Mouse (Mus musculus): ENCODE measurements around the gene A3galt2. TPM values are rescaled to one million over a fixed set of nuclear protein-coding genes. Genes with fewer than 3 reads are reported as not detected.

The A3galt2 gene
- total and polyA plus RNA-seq, 2 experiments from 2014 or later, result 0.10 to 1.1 TPM

DNA sequence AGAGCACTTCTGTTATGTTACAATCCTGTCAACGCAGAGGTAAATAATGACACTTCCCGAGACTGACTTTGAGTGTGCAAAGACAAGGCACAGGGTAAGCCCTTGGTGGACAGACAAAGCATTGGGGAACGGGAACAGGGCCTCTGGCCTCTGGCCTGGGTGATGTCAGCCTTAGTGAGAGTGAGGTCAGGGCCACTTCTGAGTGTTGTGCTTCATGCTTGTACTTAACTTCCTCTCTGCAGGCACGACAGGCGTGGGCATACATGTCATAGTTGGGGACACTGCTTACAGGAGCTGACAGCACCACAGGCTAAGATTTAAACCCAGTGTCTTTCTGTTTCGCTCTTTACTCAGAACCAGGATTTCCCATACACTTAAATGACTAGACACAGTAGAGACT lies 21.7 kb upstream of the A3galt2 start:
- DNase-seq (ENCODE audit: low spot score) (no peak), ATAC-seq (no peak)
- Histone ChIP-seq H3K4me1 (ENCODE audit: insufficient read depth, low read length) (peaks cover 76% of the 10 kb centered on the region), H3K36me3 (ENCODE audit: insufficient read depth, low read length) (no peaks in the 10 kb centered on the region), H3K4me3 (ENCODE audit: low read length) (no peak overlapping the region), H3K27ac (peak overlapping the region; percentile 81), H3K9ac (replicated peaks; ENCODE audit: low read length) (0 out of 2 replicates have a peak overlapping the region, but pooled peaks have one; percentile 17), H3K4me2 (ENCODE audit: low read depth, low read length) (peak overlapping the region; percentile 31), H3K9me3 (ENCODE audit: low read length) (no peaks in the 10 kb centered on the region), H3K27me3 (ENCODE audit: insufficient read depth, low read length) (no peaks in the 10 kb centered on the region)
- no peak for TF ChIP-seq CTCF (IDR thresholded peaks at IDR 0.05; ENCODE audit: low read depth)
- WGBS, result 18% methylated on average over 6 of the region's 6 CpGs

DNA sequence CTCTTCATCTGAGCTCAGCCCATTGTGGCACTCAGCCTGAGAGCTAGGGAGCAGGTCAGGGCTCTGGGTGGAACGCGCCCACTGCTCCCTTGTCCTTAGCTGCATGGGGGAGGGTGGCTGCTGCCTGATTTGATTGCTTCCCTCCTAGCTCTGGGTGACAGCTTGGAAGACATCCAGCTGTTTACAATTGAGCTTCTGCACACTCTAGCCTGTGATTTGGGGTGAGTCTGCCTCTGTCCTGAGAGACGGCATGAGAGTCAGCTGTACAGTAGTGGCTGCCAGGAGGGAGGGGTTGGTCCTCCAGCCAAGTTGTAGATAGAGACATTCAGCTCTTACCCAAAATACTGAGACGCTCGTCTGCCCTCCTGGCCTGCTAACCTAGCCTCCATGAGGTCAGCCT lies 20.9 kb upstream of the A3galt2 start:
- 11% methylated on average over 5 of the region's 5 CpGs for WGBS
- peak; percentile 87 for DNase-seq (ENCODE audit: low spot score)
- ATAC-seq, result peak; percentile 89
- Histone ChIP-seq H3K27ac (peak overlapping the region; percentile 81), H3K27me3 (ENCODE audit: insufficient read depth, low read length) (no peaks in the 10 kb centered on the region), H3K9ac (replicated peaks; ENCODE audit: low read length) (peak overlapping the region; percentile 17; the same call in 1 of the 2 replicates), H3K4me2 (ENCODE audit: low read depth, low read length) (peak overlapping the region; percentile 31; the same call in 1 of the 2 replicates), H3K36me3 (ENCODE audit: insufficient read depth, low read length) (no peaks in the 10 kb centered on the region), H3K9me3 (ENCODE audit: low read length) (no peaks in the 10 kb centered on the region), H3K4me3 (ENCODE audit: low read length) (no peak overlapping the region), H3K4me1 (ENCODE audit: insufficient read depth, low read length) (peaks cover 75% of the 10 kb centered on the region)
- no peak for TF ChIP-seq CTCF (IDR thresholded peaks at IDR 0.05; ENCODE audit: low read depth)

DNA sequence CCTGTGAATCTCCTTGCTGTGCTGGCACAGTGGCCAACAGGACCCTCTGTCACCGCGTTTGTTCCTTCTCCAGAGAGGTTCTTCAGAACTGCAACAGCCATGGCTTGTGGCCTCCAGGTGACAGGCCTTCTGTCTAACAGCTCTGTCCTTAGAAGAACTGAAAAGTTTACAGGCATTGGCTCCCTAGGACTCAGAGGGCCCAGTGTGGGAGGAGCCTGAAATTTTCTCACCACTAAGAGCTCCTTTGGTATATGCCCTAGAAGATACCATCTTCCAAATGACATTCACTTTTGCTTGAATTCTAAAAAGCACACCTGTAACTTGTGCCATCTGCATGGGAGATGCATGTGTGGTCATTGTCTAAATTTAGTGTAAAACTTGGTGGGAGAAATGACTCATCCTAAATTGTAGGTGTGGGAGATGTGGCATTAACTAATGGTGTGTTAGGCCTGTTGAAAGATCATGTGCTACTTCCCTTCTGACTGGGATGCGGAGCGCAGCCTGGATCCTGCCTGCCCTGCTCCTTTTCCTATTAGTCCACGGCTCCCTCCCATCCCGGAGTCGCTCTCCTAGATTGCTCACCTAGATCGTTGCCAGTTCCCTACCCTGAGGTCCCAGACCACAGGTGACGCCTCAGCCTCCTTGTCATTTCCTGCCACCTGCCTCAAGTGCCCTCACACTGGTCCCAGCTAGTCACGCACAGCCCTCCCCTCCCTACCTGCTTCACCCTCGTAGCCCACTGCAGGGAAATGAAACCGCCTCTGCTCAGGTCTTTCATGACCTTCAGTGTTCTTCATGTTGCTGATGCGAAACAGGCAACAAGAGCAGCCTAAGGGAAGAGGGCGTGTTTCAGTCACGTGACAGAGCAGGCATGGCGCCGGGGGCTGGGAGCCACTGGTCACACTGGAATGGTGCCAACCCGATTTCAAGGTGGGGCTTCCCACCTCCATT lies 20.2 kb upstream of the A3galt2 start:
- Histone ChIP-seq H3K4me1 (ENCODE audit: insufficient read depth, low read length) (peaks cover 68% of the 10 kb centered on the region), H3K36me3 (ENCODE audit: insufficient read depth, low read length) (no peaks in the 10 kb centered on the region), H3K27me3 (ENCODE audit: insufficient read depth, low read length) (no peaks in the 10 kb centered on the region), H3K4me2 (ENCODE audit: low read depth, low read length) (peak overlapping the region; percentile 31; the same call in 1 of the 2 replicates), H3K27ac (peak overlapping the region; percentile 81; the same call in 1 of the 2 replicates), H3K9ac (replicated peaks; ENCODE audit: low read length) (peak overlapping the region; percentile 17; the same call in 1 of the 2 replicates), H3K9me3 (ENCODE audit: low read length) (no peaks in the 10 kb centered on the region), H3K4me3 (ENCODE audit: low read length) (no peak overlapping the region)
- ATAC-seq (peak; percentile 42; the same call in 1 of the 2 replicates), DNase-seq (ENCODE audit: low spot score) (no peak)
- 55% methylated on average over 18 of the region's 18 CpGs for WGBS
- no peak for TF ChIP-seq CTCF (IDR thresholded peaks at IDR 0.05; ENCODE audit: low read depth)

DNA sequence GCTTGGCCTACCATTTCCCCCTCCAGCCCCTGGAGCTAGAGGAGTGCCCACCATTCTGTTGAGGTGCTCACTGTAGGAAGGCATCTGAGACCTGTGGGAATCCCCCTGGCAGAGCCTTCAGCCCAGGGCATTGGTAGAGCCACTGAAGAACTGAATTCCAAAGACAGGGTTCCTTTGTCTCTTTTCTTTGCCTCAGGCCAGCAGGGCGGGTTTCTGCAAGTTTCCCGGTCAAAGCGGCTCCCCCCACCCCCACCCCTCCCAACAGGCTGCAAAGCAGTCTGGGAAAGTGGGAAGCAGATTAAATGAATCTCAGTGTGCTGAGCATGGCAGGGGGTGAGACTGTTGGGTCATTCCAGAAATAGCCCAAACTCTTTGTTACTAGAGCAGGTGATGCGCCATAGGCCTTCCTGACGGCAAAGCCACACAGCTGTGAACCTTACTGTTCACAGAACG lies 18.0 kb upstream of the A3galt2 start:
- H3K4me3 ChIP-seq (ENCODE audit: low read length), result no peak overlapping the region
- no peaks in the 10 kb centered on the region for H3K9me3 ChIP-seq (ENCODE audit: low read length)
- peak overlapping the region; percentile 73 for H3K27ac ChIP-seq
- ATAC-seq (peak; percentile 21; the same call in 1 of the 2 replicates), DNase-seq (ENCODE audit: low spot score) (peak; percentile 59)
- 8% methylated on average over 6 of the region's 6 CpGs for WGBS
- no peak for TF ChIP-seq CTCF (IDR thresholded peaks at IDR 0.05; ENCODE audit: low read depth)
- H3K27me3 ChIP-seq (ENCODE audit: insufficient read depth, low read length), result no peaks in the 10 kb centered on the region
- no peaks in the 10 kb centered on the region for H3K36me3 ChIP-seq (ENCODE audit: insufficient read depth, low read length)
- peaks cover 58% of the 10 kb centered on the region for H3K4me1 ChIP-seq (ENCODE audit: insufficient read depth, low read length)
- peak overlapping the region; percentile 28; the same call in 1 of the 2 replicates for H3K9ac ChIP-seq (replicated peaks; ENCODE audit: low read length)
- H3K4me2 ChIP-seq (ENCODE audit: low read depth, low read length), result peak overlapping the region; percentile 34

DNA sequence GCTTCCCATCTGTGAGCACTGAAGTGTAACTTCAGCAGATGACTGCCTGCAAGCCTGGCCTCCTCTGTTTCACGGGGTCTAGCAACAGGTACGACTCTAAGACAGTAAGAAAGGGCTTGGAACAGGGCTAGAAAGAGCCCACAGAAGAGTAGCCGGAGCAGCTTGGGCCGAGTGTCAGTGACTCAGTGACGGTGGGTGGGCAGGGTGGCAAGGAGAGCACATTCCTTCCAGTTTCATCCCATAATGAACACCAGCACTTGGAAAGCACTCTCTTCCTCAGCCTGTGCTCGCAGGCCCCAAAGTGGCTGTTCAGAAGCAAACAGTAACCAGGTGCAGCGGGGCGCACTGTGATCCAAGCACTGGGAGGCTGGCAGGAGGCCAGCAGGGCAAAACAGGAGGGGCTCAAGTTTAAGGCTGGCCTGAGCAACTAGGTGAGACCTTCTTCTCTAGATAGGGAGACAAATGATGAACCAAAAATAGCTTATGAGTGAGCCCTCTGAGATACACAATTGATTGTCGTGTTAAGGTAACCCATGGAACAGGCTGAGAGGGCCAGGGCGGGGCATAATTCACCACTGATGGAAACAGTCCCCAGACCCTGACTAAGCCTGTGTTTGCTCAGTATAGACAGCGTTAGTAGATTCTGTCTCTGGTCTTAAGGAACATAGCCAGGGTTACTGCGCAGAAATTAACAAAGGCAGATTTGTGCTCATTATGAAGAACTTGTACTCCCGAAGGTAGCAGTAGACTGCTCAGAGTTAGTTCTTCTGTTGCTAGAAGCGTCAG lies 17.1 kb upstream of the A3galt2 start:
- Histone ChIP-seq H3K9me3 (ENCODE audit: low read length) (no peaks in the 10 kb centered on the region), H3K27ac (peak overlapping the region; percentile 73), H3K4me1 (ENCODE audit: insufficient read depth, low read length) (peaks cover 55% of the 10 kb centered on the region), H3K27me3 (ENCODE audit: insufficient read depth, low read length) (no peaks in the 10 kb centered on the region), H3K36me3 (ENCODE audit: insufficient read depth, low read length) (no peaks in the 10 kb centered on the region), H3K4me3 (ENCODE audit: low read length) (no peak overlapping the region), H3K9ac (replicated peaks; ENCODE audit: low read length) (0 out of 2 replicates have a peak overlapping the region, but pooled peaks have one; percentile 28), H3K4me2 (ENCODE audit: low read depth, low read length) (no peak overlapping the region)
- WGBS, result 43% methylated on average over 14 of the region's 14 CpGs
- DNase-seq (ENCODE audit: low spot score) (no peak), ATAC-seq (no peak)
- no peak for TF ChIP-seq CTCF (IDR thresholded peaks at IDR 0.05; ENCODE audit: low read depth)

DNA sequence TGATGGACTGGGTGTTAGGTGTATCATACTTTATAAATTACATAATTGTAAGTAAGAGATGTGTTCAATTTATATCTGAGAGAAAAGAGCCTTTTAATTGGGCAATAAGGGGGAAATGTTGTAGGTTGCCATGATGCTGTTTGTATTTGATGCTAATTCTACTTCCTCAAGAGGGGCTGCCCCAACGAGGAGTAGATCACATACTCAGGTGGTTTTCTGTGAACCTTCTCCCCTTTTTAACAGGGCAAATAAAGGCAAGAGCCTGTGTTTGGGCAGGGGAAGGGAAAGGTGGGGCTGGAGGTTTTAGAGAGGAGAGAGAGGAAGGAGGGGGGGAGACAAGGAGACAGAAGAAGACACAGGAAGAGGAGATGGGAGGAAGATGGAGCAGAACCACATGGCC lies 14.3 kb upstream of the A3galt2 start:
- no peak overlapping the region for H3K4me2 ChIP-seq (ENCODE audit: low read depth, low read length)
- H3K36me3 ChIP-seq (ENCODE audit: insufficient read depth, low read length), result peaks cover 22% of the 10 kb centered on the region
- ATAC-seq, result no peak
- DNase-seq (ENCODE audit: low spot score), result no peak
- no peak for TF ChIP-seq CTCF (IDR thresholded peaks at IDR 0.05; ENCODE audit: low read depth)
- peaks cover 26% of the 10 kb centered on the region for H3K4me1 ChIP-seq (ENCODE audit: insufficient read depth, low read length)
- no peak overlapping the region for H3K9ac ChIP-seq (replicated peaks; ENCODE audit: low read length)
- H3K27me3 ChIP-seq (ENCODE audit: insufficient read depth, low read length), result no peaks in the 10 kb centered on the region
- 66% methylated on average over 1 of the region's 1 CpGs for WGBS
- no peak overlapping the region for H3K4me3 ChIP-seq (ENCODE audit: low read length)
- no peak overlapping the region for H3K27ac ChIP-seq
- H3K9me3 ChIP-seq (ENCODE audit: low read length), result no peaks in the 10 kb centered on the region
